Mouse (Mus musculus): ENCODE data around the gene Srp14.

GRCm38 (mm10) chr2:118500191-118500590, 20.7 kb upstream of the Srp14 start:
- TF ChIP-seq POLR2A (IDR thresholded peaks at IDR 0.05; ENCODE audit: insufficient read depth, low read depth, low read length): no peak
- TF ChIP-seq CTCF (IDR thresholded peaks at IDR 0.05; ENCODE audit: insufficient read depth, low read depth, low read length): no peak
